Mouse (Mus musculus): ENCODE measurements at regions not wholly inside any gene's neighbourhood (a gene's known extent, or its start where the extent isn't known, plus 50 kb on each side); places are given as distances from the start of the nearest gene placed in this dataset.

DNA sequence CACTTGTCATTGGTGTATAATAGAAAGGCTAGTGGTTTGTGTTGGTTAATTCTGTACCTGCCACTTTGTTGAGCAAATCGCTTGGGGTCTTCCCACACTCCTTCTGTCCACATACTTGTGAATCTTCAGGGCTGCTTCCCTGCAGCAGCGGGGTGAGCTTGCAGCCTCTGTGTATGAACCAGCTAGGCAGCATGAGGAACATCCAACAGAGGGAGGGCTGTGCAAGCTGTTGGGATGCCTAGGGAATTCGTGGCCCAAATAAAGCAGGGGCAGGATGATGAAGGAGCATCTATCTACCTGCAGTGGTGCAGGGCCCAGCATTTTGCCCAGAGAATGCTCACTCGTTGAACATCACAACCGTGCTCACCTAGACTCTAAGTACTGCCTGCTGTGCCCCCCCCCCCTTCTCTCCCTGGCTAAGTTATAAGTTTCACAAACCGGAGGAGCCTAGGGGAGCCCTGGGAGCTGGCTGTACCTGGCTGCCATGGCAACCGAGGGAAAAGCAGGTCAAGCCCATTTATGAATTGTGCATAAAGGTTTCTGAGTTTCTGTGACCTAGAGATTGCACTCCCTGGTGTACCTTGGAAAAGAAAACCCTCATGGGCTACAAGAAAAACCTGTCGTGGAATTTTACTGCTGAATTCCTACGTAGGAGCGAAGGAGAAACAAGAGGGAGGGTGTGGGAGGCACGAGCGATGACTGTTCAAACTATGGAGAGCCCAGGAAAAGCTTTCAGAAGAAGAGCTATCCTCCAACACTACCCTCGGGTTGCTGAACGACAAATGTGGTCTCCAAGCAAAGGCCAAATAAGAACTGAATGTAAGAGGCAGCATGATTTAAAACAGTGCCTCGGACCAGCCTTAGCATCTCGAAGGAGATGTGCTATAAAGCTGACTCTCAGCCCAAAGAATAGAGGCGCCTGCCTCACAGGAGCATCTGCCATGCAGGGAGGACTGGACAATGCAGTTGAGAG is 131.0 kb upstream of the Dapk1 start:
- Histone ChIP-seq H3K27me3 (ENCODE audit: control insufficient read depth, insufficient read depth, low read length) (no peaks in the 10 kb centered on the region), H3K4me3 (replicated peaks; ENCODE audit: low read length) (no peak overlapping the region), H3K4me1 (ENCODE audit: control insufficient read depth, insufficient read depth, low read length) (peaks cover 20% of the 10 kb centered on the region), H3K36me3 (ENCODE audit: control insufficient read depth, insufficient read depth, low read length) (no peaks in the 10 kb centered on the region), H3K4me2 (replicated peaks; ENCODE audit: low read depth, low read length, severe bottlenecking) (no peak overlapping the region), H3K9me3 (ENCODE audit: control insufficient read depth, low read length) (no peaks in the 10 kb centered on the region), H3K9ac (ENCODE audit: low read depth, low read length, severe bottlenecking) (no peak overlapping the region), H3K27ac (replicated peaks; ENCODE audit: low read depth, low read length) (no peak overlapping the region)
- TF ChIP-seq POLR2A (IDR thresholded peaks at IDR 0.05; ENCODE audit: borderline replicate concordance, extremely low read depth, insufficient read depth, insufficient read length): no peak
- ATAC-seq (ENCODE audit: low FRiP score, low read depth): no peak
- 52% methylated on average over 17 of the region's 17 CpGs for WGBS
- no peak for DNase-seq (ENCODE audit: low spot score)

GRCm38 (mm10) chr13:60471602-60472001 is 130.1 kb upstream of the Dapk1 start:
- no peak for TF ChIP-seq POLR2A (IDR thresholded peaks at IDR 0.05; ENCODE audit: borderline replicate concordance, extremely low read depth, insufficient read depth, insufficient read length)
- Histone ChIP-seq H3K4me1 (ENCODE audit: control insufficient read depth, insufficient read depth, low read length) (peaks cover 20% of the 10 kb centered on the region), H3K4me2 (replicated peaks; ENCODE audit: low read depth, low read length, severe bottlenecking) (no peak overlapping the region), H3K9ac (ENCODE audit: low read depth, low read length, severe bottlenecking) (no peak overlapping the region), H3K27ac (replicated peaks; ENCODE audit: low read depth, low read length) (no peak overlapping the region), H3K4me3 (replicated peaks; ENCODE audit: low read length) (no peak overlapping the region), H3K27me3 (ENCODE audit: control insufficient read depth, insufficient read depth, low read length) (no peaks in the 10 kb centered on the region), H3K9me3 (ENCODE audit: control insufficient read depth, low read length) (no peaks in the 10 kb centered on the region), H3K36me3 (ENCODE audit: control insufficient read depth, insufficient read depth, low read length) (no peaks in the 10 kb centered on the region)
- no peak for ATAC-seq (ENCODE audit: low FRiP score, low read depth)
- DNase-seq (ENCODE audit: low spot score): no peak
- WGBS: 87% methylated on average over 5 of the region's 5 CpGs

GRCm38 (mm10) chr13:60476366-60476765 is 125.4 kb upstream of the Dapk1 start:
- Histone ChIP-seq H3K4me1 (ENCODE audit: control insufficient read depth, insufficient read depth, low read length) (peaks cover 20% of the 10 kb centered on the region), H3K27ac (replicated peaks; ENCODE audit: low read depth, low read length) (no peak overlapping the region), H3K9ac (ENCODE audit: low read depth, low read length, severe bottlenecking) (no peak overlapping the region), H3K9me3 (ENCODE audit: control insufficient read depth, low read length) (no peaks in the 10 kb centered on the region), H3K27me3 (ENCODE audit: control insufficient read depth, insufficient read depth, low read length) (no peaks in the 10 kb centered on the region), H3K36me3 (ENCODE audit: control insufficient read depth, insufficient read depth, low read length) (no peaks in the 10 kb centered on the region), H3K4me2 (replicated peaks; ENCODE audit: low read depth, low read length, severe bottlenecking) (no peak overlapping the region), H3K4me3 (replicated peaks; ENCODE audit: low read length) (no peak overlapping the region)
- 78% methylated on average over 2 of the region's 2 CpGs for WGBS
- ATAC-seq (ENCODE audit: low FRiP score, low read depth) (no peak), DNase-seq (ENCODE audit: low spot score) (no peak)
- no peak for TF ChIP-seq POLR2A (IDR thresholded peaks at IDR 0.05; ENCODE audit: borderline replicate concordance, extremely low read depth, insufficient read depth, insufficient read length)

GRCm38 (mm10) chr13:60478301-60478700 is 123.4 kb upstream of the Dapk1 start:
- Histone ChIP-seq H3K4me2 (replicated peaks; ENCODE audit: low read depth, low read length, severe bottlenecking) (no peak overlapping the region), H3K27me3 (ENCODE audit: control insufficient read depth, insufficient read depth, low read length) (no peaks in the 10 kb centered on the region), H3K9me3 (ENCODE audit: control insufficient read depth, low read length) (no peaks in the 10 kb centered on the region), H3K27ac (replicated peaks; ENCODE audit: low read depth, low read length) (no peak overlapping the region), H3K4me1 (ENCODE audit: control insufficient read depth, insufficient read depth, low read length) (peaks cover 20% of the 10 kb centered on the region), H3K4me3 (replicated peaks; ENCODE audit: low read length) (no peak overlapping the region), H3K36me3 (ENCODE audit: control insufficient read depth, insufficient read depth, low read length) (no peaks in the 10 kb centered on the region), H3K9ac (ENCODE audit: low read depth, low read length, severe bottlenecking) (no peak overlapping the region)
- no peak for DNase-seq (ENCODE audit: low spot score)
- TF ChIP-seq POLR2A (IDR thresholded peaks at IDR 0.05; ENCODE audit: borderline replicate concordance, extremely low read depth, insufficient read depth, insufficient read length): no peak
- 69% methylated on average over 6 of the region's 6 CpGs for WGBS
- ATAC-seq (ENCODE audit: low FRiP score, low read depth): no peak

DNA sequence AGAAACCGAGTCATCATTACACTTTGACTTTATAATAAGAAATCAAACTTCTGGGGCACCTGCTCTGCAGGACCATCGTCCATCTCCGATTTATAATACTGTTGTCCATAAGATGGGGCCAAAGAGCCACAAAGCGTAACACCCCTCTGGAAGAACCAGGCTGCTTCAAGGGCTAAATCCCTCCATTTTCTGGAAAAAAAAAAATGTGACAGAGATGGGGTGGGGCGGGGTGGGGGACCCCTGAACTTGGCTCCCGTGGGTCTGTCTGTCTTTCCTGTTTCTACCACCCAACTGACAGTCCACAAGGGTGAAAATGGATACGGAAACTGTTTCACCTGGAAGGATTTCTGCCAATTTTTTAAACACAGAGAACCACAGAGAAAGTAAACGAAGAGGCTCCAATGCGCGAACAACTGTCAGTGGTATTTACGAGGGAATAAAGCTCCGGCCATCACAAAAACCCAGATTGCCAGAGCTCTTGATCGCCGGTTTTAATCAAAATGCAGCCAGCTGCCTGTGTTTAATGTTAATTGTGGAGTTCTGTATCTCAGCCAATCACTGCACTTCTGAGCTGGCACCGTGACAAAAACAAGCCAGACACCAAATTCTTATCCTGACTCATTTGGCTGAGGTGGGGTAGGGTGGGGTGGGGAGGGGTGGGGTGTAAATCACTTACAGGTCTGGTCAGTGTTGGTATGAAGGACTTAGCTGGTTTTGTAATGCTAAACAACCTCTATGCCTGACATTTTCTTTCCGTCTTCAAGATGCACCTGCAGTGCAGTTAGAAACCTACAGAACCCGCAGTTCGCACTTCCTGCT is 122.5 kb upstream of the Dapk1 start:
- Histone ChIP-seq H3K9ac (ENCODE audit: low read depth, low read length, severe bottlenecking) (no peak overlapping the region), H3K27ac (replicated peaks; ENCODE audit: low read depth, low read length) (no peak overlapping the region), H3K4me3 (replicated peaks; ENCODE audit: low read length) (peak overlapping the region; percentile 31), H3K9me3 (ENCODE audit: control insufficient read depth, low read length) (peaks cover 4% of the 10 kb centered on the region; the same call in 1 of the 2 replicates), H3K27me3 (ENCODE audit: control insufficient read depth, insufficient read depth, low read length) (no peaks in the 10 kb centered on the region), H3K4me1 (ENCODE audit: control insufficient read depth, insufficient read depth, low read length) (peaks cover 20% of the 10 kb centered on the region), H3K36me3 (ENCODE audit: control insufficient read depth, insufficient read depth, low read length) (no peaks in the 10 kb centered on the region), H3K4me2 (replicated peaks; ENCODE audit: low read depth, low read length, severe bottlenecking) (peak overlapping the region; percentile 77)
- 3% methylated on average over 18 of the region's 18 CpGs for WGBS
- TF ChIP-seq POLR2A (IDR thresholded peaks at IDR 0.05; ENCODE audit: borderline replicate concordance, extremely low read depth, insufficient read depth, insufficient read length): no peak
- ATAC-seq (ENCODE audit: low FRiP score, low read depth) (peak; percentile 42; the same call in 1 of the 2 replicates), DNase-seq (ENCODE audit: low spot score) (peak; percentile 78)

Measured in limb, embryonic 14.5 days (tissue).